Mouse (Mus musculus) olfactory bulb, adult 2 months (tissue): Measurements from ENCODE around the gene AC109138.7.

Experiments
- CTCF ChIP-seq: fragments of 200-500 bp; IDR thresholded peaks from 2 replicates; pipeline ENCODE4 v1.5.1; 2012; ENCODE audit warnings: low read depth, mild to moderate bottlenecking, low read length, moderate library complexity; ENCODE audit not compliant: insufficient read depth
- POLR2A ChIP-seq: fragments of 200-500 bp; IDR thresholded peaks from 2 replicates; pipeline ENCODE4 v1.6.1; 2012; ENCODE audit warnings: mild to moderate bottlenecking, low read depth, low read length, moderate library complexity; ENCODE audit not compliant: insufficient read depth

DNA sequence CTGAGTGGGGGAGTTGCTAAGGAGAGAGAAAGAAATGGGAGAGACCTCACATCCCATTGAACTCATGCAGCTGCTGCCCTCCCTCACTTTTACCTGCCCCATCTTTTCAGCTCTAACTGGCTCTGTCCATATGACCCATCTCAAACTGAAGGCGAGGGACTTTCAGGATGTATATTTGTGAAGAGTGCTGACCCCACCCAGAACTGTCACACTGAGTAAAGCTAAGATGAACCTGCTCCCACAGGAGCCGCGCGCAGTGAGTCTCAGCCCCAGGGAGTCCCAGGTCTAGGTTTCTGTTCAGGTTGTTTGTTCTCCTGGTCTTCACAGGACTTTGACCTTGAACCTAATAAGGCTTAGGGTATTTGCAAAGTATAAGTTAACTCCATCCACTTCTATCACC is 14.7 kb downstream of the AC109138.7 start:
- no peak for TF ChIP-seq POLR2A
- no peak for TF ChIP-seq CTCF
